Mouse (Mus musculus) heart, postnatal 0 days (tissue): Measurements from ENCODE around the gene Pdzd7. TPM values are rescaled to one million over a fixed set of nuclear protein-coding genes. Genes with fewer than 3 reads are reported as not detected.
A peak's percentile ranks its signal among the peaks of the same experiment; 100 is the strongest.

Experiments used
- ATAC-seq: fragments of 200-750 bp; cut with Nextera tagmentation; 2 replicates; pipeline ENCODE4 v1.8.0; 2017; ENCODE audit warnings: low read depth, moderate number of reproducible peaks, moderate library complexity; ENCODE audit not compliant: insufficient read depth
- DNase-seq: peaks from one replicate; pipeline ENCODE4 v3.0.0-alpha.2; 2016; ENCODE audit warnings: low spot score
- H3K27ac ChIP-seq: fragments of 300-500 bp; sonication (generic); 2 replicates; pipeline ENCODE4 v1.5.1; 2014; ENCODE audit warnings: low read depth, mild to moderate bottlenecking
- H3K27me3 ChIP-seq: fragments of 300-500 bp; sonication (generic); 2 replicates; pipeline ENCODE4 v1.6.1; 2014; ENCODE audit warnings: low read length, mixed read lengths; ENCODE audit not compliant: control insufficient read depth, insufficient read depth
- H3K36me3 ChIP-seq: fragments of 300-500 bp; sonication (generic); replicated peaks from 2 replicates; pipeline ENCODE4 v1.6.1; 2014; ENCODE audit warnings: low read length, mixed read lengths; ENCODE audit not compliant: control insufficient read depth, insufficient read depth
- H3K4me1 ChIP-seq: fragments of 300-500 bp; sonication (generic); 2 replicates; pipeline ENCODE4 v1.6.1; 2014; ENCODE audit warnings: antibody characterized with exemption; ENCODE audit not compliant: control insufficient read depth, insufficient read depth
- H3K4me2 ChIP-seq: fragments of 300-500 bp; sonication (generic); 2 replicates; pipeline ENCODE4 v1.6.1; 2014; ENCODE audit warnings: low read depth, mild to moderate bottlenecking, low read length, moderate library complexity
- H3K4me3 ChIP-seq: fragments of 300-500 bp; sonication (generic); 2 replicates; pipeline ENCODE4 v1.5.1; 2014; ENCODE audit warnings: low read depth, low read length
- H3K9ac ChIP-seq: fragments of 300-500 bp; sonication (generic); replicated peaks from 2 replicates; pipeline ENCODE4 v1.6.1; 2014; ENCODE audit warnings: low read depth, low read length, mixed read lengths
- H3K9me3 ChIP-seq: fragments of 300-500 bp; sonication (generic); replicated peaks from 2 replicates; pipeline ENCODE4 v1.6.1; 2016; ENCODE audit warnings: low read length; ENCODE audit not compliant: control insufficient read depth
- CTCF ChIP-seq: IDR thresholded peaks from 2 replicates; pipeline ENCODE4 v1.5.1; 2016; ENCODE audit warnings: antibody characterized with exemption, control low read depth, low read depth
- EP300 ChIP-seq: IDR thresholded peaks from 2 replicates; pipeline ENCODE4 v1.6.1; 2016; ENCODE audit warnings: antibody characterized with exemption, low read depth
- WGBS: fragments of 180-500 bp; shearing (Covaris S2); extraction: QIAGEN DNeasy Blood & Tissue Kit; methylation state at CpG from one replicate; pipeline ENCODE4 v1.1.7; 2014; 5-methylcytosine and 5-hydroxymethylcytosine counted together
- polyA plus RNA-seq: library from polyadenylated mRNA; unstranded; fragments of >200 nt; fragmentation: Nextera tagmentation; extraction: Ambion mirVana; gene quantifications from 2 replicates; pipeline ENCODE4 v1.2.1, GENCODE M21; 2015
- total RNA-seq: library from RNA; depleted of rRNA; stranded (reverse); fragments of >200 nt; gene quantifications from 2 replicates; pipeline ENCODE4 v1.2.3, GENCODE M21; 2014; ENCODE audit warnings: low replicate concordance

Pdzd7 gene
- total and polyA plus RNA-seq, 2 experiments from 2014 or later = 0.10 to 0.65 TPM

GRCm38 (mm10) chr19:45056908-45057698, 11.6 kb upstream of the Pdzd7 start:
- DNase-seq (no peak), ATAC-seq (no peak)
- peak overlapping the region; percentile 61 for H3K4me3 ChIP-seq
- H3K4me2 ChIP-seq = peak overlapping the region; percentile 82
- peak overlapping the region; percentile 96 for H3K27ac ChIP-seq
- 58% methylated on average over 7 of the region's 7 CpGs for WGBS
- H3K27me3 ChIP-seq = no peaks in the 10 kb centered on the region
- peaks cover 12% of the 10 kb centered on the region for H3K4me1 ChIP-seq
- no peak for TF ChIP-seq CTCF
- TF ChIP-seq EP300 = no peak
- peaks cover 11% of the 10 kb centered on the region for H3K36me3 ChIP-seq
- H3K9me3 ChIP-seq = no peaks in the 10 kb centered on the region
- H3K9ac ChIP-seq = peak overlapping the region; percentile 77

GRCm38 (mm10) chr19:45056364-45056763, 10.8 kb upstream of the Pdzd7 start:
- H3K4me3 ChIP-seq = no peak overlapping the region
- H3K4me1 ChIP-seq = peaks cover 12% of the 10 kb centered on the region
- peak overlapping the region; percentile 96; the same call in 1 of the 2 replicates for H3K27ac ChIP-seq
- TF ChIP-seq EP300 (no peak), CTCF (peak; percentile 73)
- no peak overlapping the region for H3K4me2 ChIP-seq
- no peaks in the 10 kb centered on the region for H3K9me3 ChIP-seq
- H3K9ac ChIP-seq = no peak overlapping the region
- peaks cover 15% of the 10 kb centered on the region for H3K36me3 ChIP-seq
- ATAC-seq (no peak), DNase-seq (peak; percentile 85)
- WGBS = 42% methylated on average over 4 of the region's 4 CpGs
- no peaks in the 10 kb centered on the region for H3K27me3 ChIP-seq

GRCm38 (mm10) chr19:45054892-45055690, 9.6 kb upstream of the Pdzd7 start:
- DNase-seq (no peak), ATAC-seq (no peak)
- H3K4me3 ChIP-seq = no peak overlapping the region
- TF ChIP-seq EP300 (no peak), CTCF (no peak)
- no peaks in the 10 kb centered on the region for H3K27me3 ChIP-seq
- H3K9me3 ChIP-seq = no peaks in the 10 kb centered on the region
- H3K4me2 ChIP-seq = no peak overlapping the region
- no peak overlapping the region for H3K27ac ChIP-seq
- 74% methylated on average over 6 of the region's 6 CpGs for WGBS
- peaks cover 24% of the 10 kb centered on the region for H3K36me3 ChIP-seq
- peaks cover 12% of the 10 kb centered on the region for H3K4me1 ChIP-seq
- no peak overlapping the region for H3K9ac ChIP-seq

GRCm38 (mm10) chr19:45053451-45053850, 7.9 kb upstream of the Pdzd7 start:
- Histone ChIP-seq H3K4me1 (peaks cover 18% of the 10 kb centered on the region), H3K27me3 (no peaks in the 10 kb centered on the region), H3K4me3 (no peak overlapping the region), H3K36me3 (peaks cover 24% of the 10 kb centered on the region), H3K4me2 (no peak overlapping the region), H3K9ac (no peak overlapping the region), H3K9me3 (no peaks in the 10 kb centered on the region), H3K27ac (no peak overlapping the region)
- DNase-seq = no peak
- 80% methylated on average over 8 of the region's 8 CpGs for WGBS
- no peak for ATAC-seq
- TF ChIP-seq CTCF = no peak
- TF ChIP-seq EP300 = no peak

- WGBS = 65% methylated on average over 9 of the region's 9 CpGs
Observed at GRCm38 (mm10) chr19:45049523-45049922, 4.0 kb upstream of the Pdzd7 start.

More at GRCm38 (mm10) chr19:45049523-45049922, 4.0 kb upstream of the Pdzd7 start:
- peaks cover 14% of the 10 kb centered on the region for H3K27me3 ChIP-seq
- H3K4me3 ChIP-seq = no peak overlapping the region
- H3K4me2 ChIP-seq = no peak overlapping the region
- H3K9ac ChIP-seq = no peak overlapping the region
- DNase-seq (no peak), ATAC-seq (no peak)
- TF ChIP-seq CTCF = no peak
- TF ChIP-seq EP300 = no peak
- H3K4me1 ChIP-seq = peaks cover 18% of the 10 kb centered on the region
- H3K9me3 ChIP-seq = no peaks in the 10 kb centered on the region
- no peak overlapping the region for H3K27ac ChIP-seq
- peaks cover 24% of the 10 kb centered on the region for H3K36me3 ChIP-seq
